Mouse (Mus musculus): ENCODE results near the gene Zbtb7a.

DNA sequence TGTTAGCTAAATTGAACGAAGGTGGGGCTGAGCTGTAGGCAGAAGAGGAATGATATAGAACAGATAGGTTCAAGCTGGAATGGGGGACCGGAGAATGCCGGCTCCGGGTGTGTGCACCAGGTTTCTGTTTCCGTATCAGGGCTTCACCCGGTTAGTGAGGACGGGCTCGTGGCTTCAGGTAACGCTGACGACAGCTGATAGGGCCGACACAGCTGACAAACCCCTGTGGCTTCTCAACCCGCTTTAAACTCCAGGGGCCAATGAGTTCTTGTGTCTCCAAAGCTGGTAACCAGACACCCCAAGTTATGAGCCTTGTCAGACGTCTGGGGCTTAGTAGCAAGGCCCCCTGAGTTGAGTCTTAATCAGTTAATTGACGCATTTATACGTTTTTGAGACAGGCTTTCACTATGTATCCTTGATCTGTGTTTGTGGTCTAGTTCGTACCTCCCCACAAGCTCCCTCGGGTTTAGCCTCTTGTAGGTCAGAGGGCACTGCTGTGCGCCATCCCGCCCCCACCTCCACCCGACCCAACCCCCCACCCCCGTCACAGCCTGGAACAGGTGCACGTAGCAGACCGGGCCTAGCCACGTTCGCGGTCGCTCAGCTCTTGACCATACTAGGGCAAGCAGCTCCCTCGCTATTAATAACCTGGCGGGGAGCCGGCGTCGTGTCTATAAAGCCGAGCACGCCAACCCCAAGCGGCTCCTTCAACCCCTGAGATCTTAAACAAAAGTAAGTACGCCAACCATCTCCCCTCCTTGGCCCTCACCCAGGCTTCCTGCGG lies 59.2 kb downstream of the Zbtb7a start:
- TF ChIP-seq POLR2A (IDR thresholded peaks at IDR 0.05; ENCODE audit: borderline replicate concordance, extremely low read depth, insufficient read depth, insufficient read length, poor library complexity, severe bottlenecking) (no peak), CTCF (IDR thresholded peaks at IDR 0.05; ENCODE audit: borderline replicate concordance, extremely low read depth, insufficient read depth, insufficient read length) (no peak)

Data from brain, embryonic 14.5 days (tissue).